Mouse (Mus musculus): ENCODE data around the gene Obox7.
"Not testable (repeated sequence)": the region's sequence is repeated elsewhere in the genome, so short reads cannot be mapped to it uniquely, and the experiment has no call there.

The Obox7 gene

GRCm38 (mm10) chr7:14659196-14659595, at the start of gene Obox7:
Gene Obox7, plus strand, starts transcription at chr7:14659496.
- DNase-seq (ENCODE audit: low spot score), result not testable (repeated sequence)

GRCm38 (mm10) chr7:14622556-14623542, 36.4 kb upstream of the Obox7 start:
- not testable (repeated sequence) for DNase-seq (ENCODE audit: low spot score)

All from spleen, adult 12 weeks (tissue).